Mouse (Mus musculus): ENCODE results near the gene Cilp2.

The Cilp2 gene

DNA sequence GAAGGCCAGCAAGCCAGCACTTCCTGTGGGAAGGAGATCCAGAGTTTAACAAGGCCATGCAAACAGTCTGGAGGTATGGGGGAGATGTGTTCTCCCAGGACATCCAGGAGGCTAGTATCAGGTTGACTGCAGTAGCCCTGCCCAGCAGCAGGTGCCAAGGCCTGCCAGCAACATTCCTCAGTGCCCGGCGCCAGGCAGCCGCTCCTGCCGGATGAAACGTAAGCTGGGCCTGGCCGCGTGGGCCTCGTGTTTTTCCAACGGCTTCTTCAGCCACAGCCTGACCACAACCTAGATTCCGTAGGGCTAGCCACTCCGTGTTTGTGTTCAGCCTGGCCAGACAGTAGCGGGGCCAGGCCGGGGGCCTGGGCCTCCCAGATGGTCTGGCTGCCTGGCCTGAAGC, 12.8 kb downstream of the Cilp2 start:
- DNase-seq (ENCODE audit: low spot score in 2 of 2), result no peak

DNA sequence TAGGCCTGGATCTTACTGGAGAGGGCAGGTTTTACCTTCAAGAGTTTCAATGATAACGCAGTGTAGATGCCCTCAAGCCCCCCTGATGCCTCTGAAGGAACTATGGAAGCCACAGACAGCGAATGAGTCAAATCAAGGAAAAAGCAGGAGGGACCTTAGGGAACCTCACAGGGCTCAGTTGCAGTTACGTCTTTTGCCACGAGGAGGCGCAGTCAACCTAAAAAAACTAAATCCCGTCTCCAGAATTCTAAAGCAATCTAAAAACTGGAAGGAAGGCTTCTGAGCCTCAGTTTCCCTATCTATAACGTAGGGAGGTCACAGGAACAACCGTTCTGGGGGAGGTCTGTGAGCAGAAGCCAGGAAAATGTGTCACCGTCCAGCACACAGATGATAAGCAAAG, 13.3 kb downstream of the Cilp2 start:
- DNase-seq (ENCODE audit: low spot score in 2 of 2), result no peak

DNA sequence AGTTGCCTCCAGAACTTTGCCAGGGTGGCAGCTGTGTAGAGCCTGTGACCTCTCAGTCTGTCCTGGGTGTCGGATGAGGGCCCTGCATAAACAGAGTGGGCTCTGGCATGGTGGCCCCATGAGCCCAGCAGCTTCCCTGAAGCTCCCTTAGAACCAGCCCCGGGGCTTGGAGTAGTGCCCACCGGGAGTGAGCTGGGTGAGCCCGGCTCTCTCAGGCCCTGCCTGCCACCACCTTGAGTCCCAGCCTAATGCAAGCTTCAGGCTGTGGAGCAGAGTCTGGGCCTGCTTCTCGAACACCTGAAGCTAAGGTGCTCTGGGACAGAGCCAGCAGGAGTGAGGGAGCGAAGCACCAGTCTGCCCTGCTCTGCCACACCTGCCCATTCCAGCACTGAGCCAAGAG, 16.6 kb downstream of the Cilp2 start:
- DNase-seq (ENCODE audit: low spot score in 2 of 2), result no peak

DNA sequence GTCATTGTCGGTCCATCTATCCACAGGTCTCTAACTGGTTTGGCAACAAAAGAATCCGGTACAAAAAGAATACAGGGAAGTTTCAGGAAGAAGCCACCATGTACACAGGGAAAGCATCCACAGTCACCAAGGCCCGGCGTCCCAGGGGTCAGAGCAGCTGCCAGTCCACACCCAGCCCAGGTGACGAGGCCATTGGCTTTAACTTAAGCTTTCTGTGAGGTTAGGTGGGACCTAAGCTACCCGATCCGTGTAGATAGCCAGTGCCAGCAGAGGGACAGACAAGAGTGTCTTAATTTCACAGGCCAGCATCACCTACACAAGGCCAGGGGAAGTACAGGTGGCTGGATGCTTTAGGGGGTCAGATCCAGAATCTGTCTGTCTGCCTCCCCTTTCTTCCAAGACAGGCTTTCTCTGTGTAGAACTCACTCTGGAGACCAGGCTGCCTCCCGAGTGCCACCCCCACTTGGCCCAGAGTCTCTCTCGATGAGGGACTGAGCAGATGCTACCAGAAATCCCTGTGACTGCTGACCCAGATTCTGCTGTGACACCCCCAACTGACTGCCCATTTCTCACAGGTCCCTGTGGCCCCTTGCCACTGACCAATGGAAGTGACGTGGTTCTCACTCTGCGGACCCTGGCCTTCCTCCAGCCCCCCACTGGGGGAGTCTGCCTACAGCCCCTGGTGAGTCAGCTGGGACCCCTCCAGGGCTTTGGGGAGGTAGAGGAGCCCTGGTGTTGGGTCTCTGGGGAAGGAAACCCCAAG, 17.3 kb downstream of the Cilp2 start:
- DNase-seq (ENCODE audit: low spot score in 2 of 2), result no peak

DNA sequence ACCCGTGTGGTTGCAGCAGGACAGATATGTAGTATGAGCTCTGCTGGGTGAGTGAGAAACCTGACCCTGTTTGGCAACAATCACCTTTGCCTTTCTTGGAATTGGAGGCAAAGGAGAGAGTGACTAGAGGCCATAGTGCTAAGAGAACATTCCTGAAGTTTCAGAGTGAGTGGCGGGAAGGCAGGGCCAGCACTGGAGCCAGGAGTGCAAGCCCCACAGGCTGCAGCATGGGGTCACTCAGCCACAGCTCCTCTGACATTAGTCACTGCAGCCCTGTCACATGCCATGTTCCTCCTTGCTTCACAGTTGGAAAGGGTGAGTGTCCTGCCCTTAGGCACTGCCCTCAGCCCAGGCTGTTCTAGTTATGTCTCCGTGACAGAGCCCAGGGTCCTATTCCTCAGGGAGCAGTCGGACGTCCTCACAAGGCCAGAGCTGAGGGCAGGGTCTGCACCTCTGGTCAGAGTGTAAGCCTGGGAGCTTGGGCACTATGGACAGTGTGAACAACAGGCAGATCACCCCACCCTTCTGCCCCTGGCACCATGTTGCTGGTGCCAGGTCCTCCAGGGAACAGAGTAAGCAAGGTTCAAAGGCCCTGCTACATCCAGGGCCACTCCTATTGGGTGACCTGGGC, 19.7 kb downstream of the Cilp2 start:
- peak in 1 of 2 experiments; percentile 58 for DNase-seq (ENCODE audit: low spot score in 2 of 2)

DNA sequence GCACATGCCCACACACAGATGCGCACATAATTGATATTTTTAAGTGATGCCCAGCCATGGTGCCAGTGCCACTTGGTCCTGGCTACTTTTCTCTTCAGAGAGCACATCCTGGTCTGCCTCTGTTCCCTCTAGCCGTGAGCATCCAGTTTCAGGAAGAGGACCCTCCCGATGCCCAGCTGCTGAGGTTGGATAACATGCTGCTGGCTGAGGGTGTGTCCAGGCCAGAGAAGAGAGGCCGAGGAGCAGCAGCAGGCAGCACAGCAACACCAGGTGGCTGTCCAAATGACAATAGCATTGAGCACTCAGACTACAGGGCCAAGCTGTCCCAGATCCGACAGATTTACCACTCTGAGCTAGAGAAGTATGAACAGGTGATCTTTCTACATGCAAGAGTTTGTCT, 23.3 kb downstream of the Cilp2 start:
- DNase-seq (ENCODE audit: low spot score in 2 of 2), result no peak

DNA sequence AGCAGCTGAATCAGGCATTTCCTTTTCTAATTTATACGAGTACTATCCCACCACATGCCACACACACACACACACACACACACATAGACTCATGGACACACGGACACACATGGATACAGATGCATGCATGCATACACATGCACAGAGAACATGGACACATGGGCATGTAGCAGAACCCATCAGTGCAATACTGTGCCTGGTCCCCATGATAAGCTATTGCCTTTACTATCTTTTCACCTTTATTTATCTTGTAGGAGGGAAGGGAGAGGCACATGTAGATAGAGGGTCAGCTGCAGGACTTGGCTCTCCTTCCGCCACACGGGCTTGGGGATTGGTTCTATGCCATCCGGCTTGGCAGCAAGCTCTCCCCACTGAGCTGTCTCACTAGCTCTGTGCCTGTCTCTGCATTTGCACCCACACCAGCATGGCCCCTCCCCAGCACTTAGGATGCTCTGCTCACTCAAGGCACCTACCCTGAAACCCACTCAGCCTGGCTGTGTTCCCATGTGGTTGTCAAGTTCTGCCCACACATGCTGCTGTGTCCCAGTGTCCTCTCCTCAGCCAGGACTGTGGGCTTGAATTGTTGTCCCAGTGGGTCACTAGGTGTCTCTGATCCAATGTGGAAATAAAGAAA, 24.0 kb downstream of the Cilp2 start:
- no peak for DNase-seq (ENCODE audit: low spot score in 2 of 2)

DNA sequence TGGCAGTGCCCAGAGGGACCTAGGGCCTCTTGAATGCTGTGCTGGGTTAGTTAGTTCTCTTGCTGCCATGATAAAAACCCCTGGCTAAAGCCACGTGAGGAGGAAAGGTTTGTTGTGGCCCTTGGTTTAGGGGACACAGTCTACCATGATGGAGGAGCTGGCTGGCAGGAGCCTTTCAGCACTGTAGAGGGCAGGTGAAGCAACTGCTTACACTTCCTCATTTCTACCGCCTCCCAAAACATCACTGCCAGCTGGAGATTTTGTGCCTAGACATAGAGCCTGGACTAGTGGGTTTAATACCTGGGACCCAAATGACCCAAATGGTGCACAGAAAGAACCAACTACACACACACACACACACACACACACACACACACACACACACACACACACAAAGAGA, 26.2 kb downstream of the Cilp2 start:
- DNase-seq (ENCODE audit: low spot score in 2 of 2), result no peak

DNA sequence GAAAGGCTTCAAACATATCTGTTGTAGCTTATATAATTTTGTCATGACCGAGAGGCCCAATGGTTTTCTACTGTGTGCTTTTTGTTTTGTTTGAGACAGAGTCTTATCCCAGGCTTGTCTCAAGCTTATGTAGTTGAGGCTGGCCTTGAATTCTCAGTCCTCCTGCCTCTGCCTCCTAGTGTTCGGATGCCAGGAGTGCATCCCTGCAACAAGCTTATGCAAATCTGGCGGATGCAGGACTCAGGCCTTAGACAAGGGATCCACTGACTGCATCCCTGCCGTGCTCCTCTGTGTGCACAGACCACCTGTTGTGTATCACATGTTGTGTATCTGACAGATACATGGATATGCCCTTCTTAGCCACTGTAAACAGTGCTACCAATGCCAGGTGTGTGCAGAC, 26.7 kb downstream of the Cilp2 start:
- DNase-seq (ENCODE audit: low spot score in 2 of 2), result no peak

DNA sequence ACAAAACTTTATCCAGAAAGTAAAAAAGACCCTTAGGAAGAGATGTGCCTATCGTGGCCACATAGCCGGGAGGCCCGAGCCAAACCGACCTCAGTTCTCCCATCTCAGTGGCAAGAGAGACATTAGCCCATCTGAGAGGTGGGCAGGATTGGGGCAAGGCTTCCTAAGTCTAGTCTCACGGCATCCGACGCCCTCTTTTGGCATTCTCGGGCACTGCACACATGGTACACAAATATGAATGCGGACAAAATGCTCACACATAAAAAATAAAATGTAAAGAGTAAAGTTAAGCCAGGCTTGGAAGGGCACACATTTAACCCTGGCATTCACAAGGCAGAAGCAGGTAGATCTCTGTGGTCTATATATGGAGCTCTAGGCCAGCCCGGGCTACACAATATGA, 33.6 kb downstream of the Cilp2 start:
- no peak for DNase-seq (ENCODE audit: low spot score in 2 of 2)

DNA sequence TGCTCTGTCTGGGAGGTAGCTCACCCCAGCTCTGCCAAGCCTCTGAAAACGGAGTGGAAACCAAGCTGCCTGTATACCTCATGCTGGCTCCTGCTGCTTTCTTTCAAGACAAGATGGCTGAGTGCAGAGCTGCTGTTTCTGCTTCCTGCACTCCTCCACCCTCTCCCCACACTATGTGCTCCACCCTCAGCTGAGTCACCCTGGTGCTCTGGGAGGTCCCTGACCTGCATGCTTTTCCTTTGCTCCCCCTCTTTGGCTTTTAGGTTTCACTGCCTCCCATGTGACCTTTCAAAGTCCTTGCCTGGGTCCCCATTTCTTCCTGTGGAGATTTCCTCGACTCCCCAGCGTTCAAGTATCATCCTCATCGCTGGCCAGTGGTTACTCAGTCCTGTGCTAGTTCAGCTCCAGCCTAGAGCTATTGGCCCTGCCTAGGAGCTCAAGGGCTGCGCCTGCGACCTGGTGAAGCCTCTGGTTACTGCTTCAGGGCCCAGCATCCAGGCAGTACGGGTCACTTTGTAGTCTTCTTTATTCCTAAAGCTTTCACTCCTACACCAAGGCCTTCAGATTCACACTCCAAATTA, 36.5 kb downstream of the Cilp2 start:
- no peak for DNase-seq (ENCODE audit: low spot score in 2 of 2)

DNA sequence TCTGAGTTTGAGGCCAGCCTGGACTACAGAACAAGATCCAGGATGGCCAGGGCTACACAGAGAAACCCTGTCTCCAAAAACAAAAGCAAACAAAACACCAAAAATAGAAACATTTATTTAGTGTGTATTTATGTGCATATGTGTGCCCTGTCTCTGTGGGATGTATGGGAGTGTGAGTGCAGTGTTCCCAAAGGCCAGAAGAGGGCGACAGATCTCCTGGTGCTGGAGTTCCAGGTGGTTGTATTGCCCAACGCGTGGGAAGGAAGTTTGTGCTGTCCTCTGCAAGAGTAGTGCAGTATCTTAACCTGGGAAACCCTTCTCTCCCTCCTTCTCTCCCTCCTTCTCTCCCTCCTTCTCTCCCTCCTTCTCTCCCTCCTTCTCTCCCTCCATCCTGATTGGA, 37.6 kb downstream of the Cilp2 start:
- no peak for DNase-seq (ENCODE audit: low spot score in 2 of 2)

DNA sequence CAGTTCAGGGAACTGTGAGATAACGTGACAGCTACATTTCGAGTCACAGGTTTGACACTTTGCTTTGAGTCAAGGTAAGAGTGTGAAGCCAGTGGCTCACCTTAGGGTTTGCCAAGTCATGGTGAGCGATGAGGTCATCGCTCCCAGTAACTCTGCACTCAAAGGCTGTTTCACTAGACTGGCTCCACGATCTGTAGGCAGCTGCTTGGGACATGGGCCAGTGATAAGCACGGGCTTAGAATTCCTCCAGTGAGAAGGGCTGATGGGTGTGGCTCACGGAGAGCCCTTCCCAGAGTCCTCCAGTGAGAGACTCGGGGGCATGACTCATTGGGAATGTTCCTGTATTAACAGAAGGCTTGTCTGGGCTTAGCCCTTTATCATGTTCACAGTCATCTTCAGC, 38.5 kb downstream of the Cilp2 start:
- DNase-seq (ENCODE audit: low spot score in 2 of 2), result peak; percentile 33 to 61

DNA sequence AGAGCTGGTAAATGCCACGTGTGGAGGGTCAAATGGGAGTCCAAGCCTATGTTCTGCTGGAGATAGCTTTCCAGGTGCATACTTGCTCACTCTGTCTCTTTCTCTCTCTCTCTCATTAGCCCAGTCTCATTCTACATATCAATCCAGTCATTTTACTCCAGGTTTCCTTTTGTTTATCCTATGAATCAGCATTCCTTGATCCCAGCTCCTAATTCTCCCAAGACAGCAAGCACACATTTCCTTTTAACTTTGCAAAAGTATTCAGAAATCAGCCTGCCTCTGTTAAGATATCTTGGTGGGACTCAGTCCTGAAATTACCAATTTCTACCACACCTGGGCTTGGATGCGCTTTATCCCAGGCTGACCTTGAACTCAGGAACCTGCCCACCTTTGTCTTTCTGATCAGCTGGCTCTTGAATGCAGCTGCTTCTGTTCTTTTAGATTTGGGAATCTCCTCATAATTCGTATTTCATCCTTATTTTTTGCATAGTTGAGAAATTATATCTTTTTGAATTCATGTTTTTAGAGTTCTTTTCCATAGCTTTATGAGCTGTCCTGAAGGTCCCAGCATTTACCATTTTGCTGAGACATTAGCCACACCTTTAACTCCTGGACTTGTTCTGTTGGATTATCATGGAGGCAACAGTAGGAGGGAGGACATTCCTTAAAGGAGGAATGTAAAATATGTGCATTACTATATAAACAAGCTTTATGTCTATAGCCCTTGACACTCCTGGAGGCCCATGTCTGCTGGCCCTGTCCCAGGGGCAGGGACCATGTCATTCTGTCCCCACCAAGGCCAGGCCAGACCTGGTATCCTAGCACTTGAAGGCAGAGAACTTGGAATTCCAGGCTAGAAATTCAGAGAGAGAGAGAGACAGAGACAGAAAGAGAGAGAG, 40.1 kb downstream of the Cilp2 start:
- no peak for DNase-seq (ENCODE audit: low spot score in 2 of 2)

DNA sequence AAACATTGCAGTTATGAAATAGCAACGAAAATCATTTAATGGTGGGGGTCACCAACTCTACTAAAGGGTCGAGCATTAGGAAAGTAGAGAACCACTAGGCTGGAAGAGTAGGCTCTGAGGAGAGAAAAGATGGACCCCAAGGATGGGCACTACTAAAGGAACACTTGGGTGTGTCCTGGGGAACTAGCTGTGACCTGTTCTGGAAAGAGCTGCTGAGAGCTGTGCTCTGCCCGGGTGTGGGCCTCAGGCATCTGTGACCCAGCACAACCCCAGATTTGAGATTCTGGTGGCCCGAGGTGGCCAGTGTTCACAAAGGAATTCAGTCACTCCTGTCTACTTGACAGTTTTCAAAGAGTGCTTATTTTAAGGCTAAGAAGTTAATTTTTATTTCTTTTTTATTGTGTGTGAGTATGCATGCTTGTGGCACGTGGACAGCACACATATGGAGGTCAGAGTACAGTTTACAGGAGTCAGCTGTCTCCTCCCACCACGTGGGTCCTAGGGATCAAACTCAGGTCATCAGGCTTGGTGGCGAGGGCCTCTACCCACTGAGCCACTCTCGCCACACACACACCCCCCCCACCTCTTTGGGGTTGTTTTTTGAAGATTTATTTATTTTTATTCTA, 50.3 kb downstream of the Cilp2 start:
- DNase-seq (ENCODE audit: low spot score in 2 of 2), result no peak

DNA sequence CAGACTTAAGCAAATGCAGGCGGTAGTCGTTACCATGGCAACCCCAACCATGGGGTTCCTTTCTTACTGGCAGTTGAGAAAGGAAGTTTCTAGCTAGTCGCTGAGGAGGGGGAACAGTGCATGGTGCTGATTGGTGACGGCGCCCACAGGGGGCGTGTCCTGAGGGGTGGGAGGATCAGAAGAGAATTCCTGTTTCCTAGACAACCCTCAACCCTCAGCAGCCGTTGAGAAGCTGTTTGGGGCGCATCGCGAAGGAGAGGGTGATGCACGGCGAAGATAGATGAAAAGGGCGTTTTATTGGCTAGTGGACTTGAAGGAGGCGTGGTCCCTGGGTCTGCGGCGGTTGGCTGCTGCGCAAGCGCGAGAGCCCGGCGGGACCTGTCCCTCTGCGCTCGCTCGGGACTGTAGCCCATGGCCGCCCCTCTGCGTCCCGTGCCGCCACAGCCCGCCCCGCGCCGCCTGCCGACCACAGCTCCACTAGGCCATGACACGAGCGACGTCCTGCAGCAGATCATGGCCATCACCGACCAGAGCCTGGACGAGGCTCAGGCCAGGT, 55.1 kb downstream of the Cilp2 start, which contains the start of gene Pbx4:
TSS of gene Pbx4 (plus strand) at position 194 of the 556 bp plus-strand sequence.
- DNase-seq (ENCODE audit: low spot score in 2 of 2), result peak; percentile 81
